Mouse (Mus musculus) brain, embryonic 14.5 days (tissue): ENCODE data around the gene Dtx3.

ENCODE experiments used
- CTCF ChIP-seq: fragments of 200-500 bp; IDR thresholded peaks from 2 replicates; pipeline ENCODE4 v1.5.1; 2012; ENCODE audit warnings: inconsistent platforms, mild to moderate bottlenecking, moderate library complexity, borderline replicate concordance; ENCODE audit not compliant: insufficient read depth, insufficient read length; ENCODE audit errors: extremely low read depth
- POLR2A ChIP-seq: fragments of 200-500 bp; IDR thresholded peaks from 2 replicates; pipeline ENCODE4 v1.6.1; 2012; ENCODE audit warnings: mild to moderate bottlenecking, inconsistent platforms, borderline replicate concordance; ENCODE audit not compliant: poor library complexity, insufficient read depth, insufficient read length, severe bottlenecking; ENCODE audit errors: extremely low read depth

GRCm38 (mm10) chr10:127144536-127144935 is 51.0 kb downstream of the Dtx3 start:
- TF ChIP-seq POLR2A: no peak
- TF ChIP-seq CTCF: no peak
